Mouse (Mus musculus) stomach, postnatal 0 days (tissue): Measurements from ENCODE around the gene Ifngr2. TPM values are rescaled to one million over a fixed set of nuclear protein-coding genes. Genes with fewer than 3 reads are reported as not detected.

Experiments used
- ATAC-seq: fragments of 200-750 bp; cut with Nextera tagmentation; 2 replicates; pipeline ENCODE4 v1.8.0; 2017; ENCODE audit not compliant: low FRiP score, low TSS enrichment
- DNase-seq: peaks from one replicate; pipeline ENCODE4 v3.0.0-alpha.2; 2016; ENCODE audit warnings: low spot score
- H3K27ac ChIP-seq: fragments of 300-500 bp; sonication (generic); replicated peaks from 2 replicates; pipeline ENCODE4 v1.5.1; 2014; ENCODE audit warnings: mild to moderate bottlenecking, control low read depth
- H3K27me3 ChIP-seq: fragments of 300-500 bp; sonication (generic); 2 replicates; pipeline ENCODE4 v1.6.1; 2014; ENCODE audit warnings: low read length; ENCODE audit not compliant: control insufficient read depth, insufficient read depth
- H3K36me3 ChIP-seq: fragments of 300-500 bp; sonication (generic); 2 replicates; pipeline ENCODE4 v1.6.1; 2014; ENCODE audit warnings: low read length, mixed read lengths; ENCODE audit not compliant: control insufficient read depth, insufficient read depth
- H3K4me1 ChIP-seq: fragments of 300-500 bp; sonication (generic); replicated peaks from 2 replicates; pipeline ENCODE4 v1.6.1; 2014; ENCODE audit warnings: antibody characterized with exemption; ENCODE audit not compliant: control insufficient read depth, insufficient read depth
- H3K4me2 ChIP-seq: fragments of 300-500 bp; sonication (generic); replicated peaks from 2 replicates; pipeline ENCODE4 v1.6.1; 2014; ENCODE audit warnings: low read depth, mild to moderate bottlenecking, control low read depth, moderate library complexity
- H3K4me3 ChIP-seq: fragments of 300-500 bp; sonication (generic); 2 replicates; pipeline ENCODE4 v1.5.1; 2014; ENCODE audit warnings: low read depth, low read length, control low read depth
- H3K9ac ChIP-seq: fragments of 300-500 bp; sonication (generic); 2 replicates; pipeline ENCODE4 v1.6.1; 2014; ENCODE audit warnings: mild to moderate bottlenecking, low read length, control low read depth, mixed read lengths
- H3K9me3 ChIP-seq: fragments of 300-500 bp; sonication (generic); 2 replicates; pipeline ENCODE4 v1.6.1; 2016; ENCODE audit warnings: low read length; ENCODE audit not compliant: control insufficient read depth
- CTCF ChIP-seq: IDR thresholded peaks from 2 replicates; pipeline ENCODE4 v1.5.1; 2016; ENCODE audit warnings: antibody characterized with exemption, low read depth, mild to moderate bottlenecking, moderate library complexity
- EP300 ChIP-seq: optimal IDR thresholded peaks from 2 replicates; pipeline ENCODE3; 2016; ENCODE audit warnings: antibody characterized with exemption
- WGBS: fragments of 180-500 bp; shearing (Covaris S2); extraction: QIAGEN DNeasy Blood & Tissue Kit; methylation state at CpG from one replicate; pipeline ENCODE4 v1.1.7; 2014; 5-methylcytosine and 5-hydroxymethylcytosine counted together
- polyA plus RNA-seq: library from polyadenylated mRNA; unstranded; fragments of >200 nt; fragmentation: Nextera tagmentation; extraction: Ambion mirVana; gene quantifications from 2 replicates; pipeline ENCODE4 v1.2.1, GENCODE M21; 2015

Gene Ifngr2
- polyA plus RNA-seq, 1 experiment from 2014 or later, result 57.8 TPM

DNA sequence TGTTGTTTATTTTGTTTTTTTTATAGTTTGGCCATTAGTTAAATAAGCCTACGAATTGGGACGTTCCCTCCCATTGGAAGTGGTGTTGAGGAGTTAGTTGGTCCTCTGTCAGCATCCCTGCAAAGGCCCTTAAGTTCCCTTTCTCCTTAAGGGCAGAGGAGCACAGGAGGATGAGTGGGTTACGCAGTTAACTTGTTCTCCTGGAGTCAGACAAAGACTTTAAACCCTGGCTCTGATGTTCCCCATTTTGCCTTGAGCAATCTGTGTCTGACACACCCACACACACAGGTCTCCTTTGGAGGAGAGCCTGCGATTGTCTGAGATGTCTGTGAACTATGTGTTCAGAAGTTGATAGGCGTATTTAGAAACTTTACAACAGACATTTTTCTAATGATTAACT is 1.1 kb downstream of the Ifngr2 start:
- no peak overlapping the region; the same call in 1 of the 2 replicates for H3K27ac ChIP-seq
- no peak for ATAC-seq
- H3K4me1 ChIP-seq, result peaks cover 7% of the 10 kb centered on the region
- TF ChIP-seq EP300, result no peak
- no peak for DNase-seq
- H3K9me3 ChIP-seq, result no peaks in the 10 kb centered on the region
- peak overlapping the region; percentile 97 for H3K9ac ChIP-seq
- peak overlapping the region; percentile 79 for H3K4me2 ChIP-seq
- WGBS, result 38% methylated on average over 5 of the region's 5 CpGs
- H3K36me3 ChIP-seq, result no peaks in the 10 kb centered on the region
- H3K4me3 ChIP-seq, result peak overlapping the region; percentile 93
- no peaks in the 10 kb centered on the region for H3K27me3 ChIP-seq

DNA sequence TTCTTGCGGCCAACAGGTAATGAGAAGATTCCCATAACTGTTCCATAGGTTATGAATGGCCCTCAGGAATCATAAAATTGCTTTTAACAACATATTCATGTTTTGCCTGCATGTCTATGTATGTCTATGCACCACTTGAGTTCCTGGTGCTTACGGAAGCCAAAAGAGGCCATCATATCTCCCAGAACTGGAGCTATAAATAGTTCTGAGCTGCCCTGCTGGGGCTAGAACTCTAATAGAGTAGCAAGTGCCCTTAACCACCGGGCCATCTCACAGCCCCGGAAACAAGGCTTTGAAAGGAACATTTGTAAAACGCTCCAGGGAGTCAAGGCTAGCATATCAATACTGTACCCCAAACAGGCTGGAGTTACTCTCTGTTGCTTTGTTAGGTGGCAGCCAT is 1.7 kb downstream of the Ifngr2 start:
- H3K27ac ChIP-seq, result peak overlapping the region; percentile 75
- TF ChIP-seq EP300, result no peak
- no peak for TF ChIP-seq CTCF

DNA sequence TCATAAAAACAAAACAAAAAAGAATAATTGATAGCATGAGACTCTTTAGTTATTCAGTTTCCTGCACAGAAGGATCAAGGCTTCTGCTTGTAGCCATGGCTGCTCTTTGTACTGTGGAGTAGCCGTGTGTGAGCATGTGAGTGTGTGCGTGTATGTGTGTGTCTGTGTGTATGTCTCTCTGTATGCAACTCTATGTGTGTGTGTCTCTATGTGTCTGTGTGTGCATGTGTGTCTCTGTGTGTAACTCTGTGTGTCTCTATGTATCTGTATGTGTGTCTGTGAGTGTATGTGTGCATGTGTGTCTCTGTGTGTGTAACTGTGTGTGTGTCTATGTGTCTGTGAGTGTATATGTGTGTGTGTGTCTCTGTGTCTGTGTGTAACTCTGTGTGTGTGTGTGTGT is 2.1 kb downstream of the Ifngr2 start:
- Histone ChIP-seq H3K9me3 (no peaks in the 10 kb centered on the region), H3K9ac (peak overlapping the region; percentile 23; the same call in 1 of the 2 replicates), H3K27ac (peak overlapping the region; percentile 75), H3K4me2 (peak overlapping the region; percentile 79), H3K36me3 (no peaks in the 10 kb centered on the region), H3K4me1 (peaks cover 7% of the 10 kb centered on the region), H3K4me3 (peak overlapping the region; percentile 93; the same call in 1 of the 2 replicates), H3K27me3 (no peaks in the 10 kb centered on the region)
- no peak for TF ChIP-seq CTCF
- TF ChIP-seq EP300, result no peak
- ATAC-seq (no peak), DNase-seq (no peak)
- whole genome bisulfite sequencing, result 70% methylated on average over 2 of the region's 2 CpGs

More for the DNA sequence above, 1.7 kb downstream of the Ifngr2 start:
- Histone ChIP-seq H3K27me3 (no peaks in the 10 kb centered on the region), H3K4me2 (peak overlapping the region; percentile 79), H3K9me3 (no peaks in the 10 kb centered on the region), H3K9ac (peak overlapping the region; percentile 23; the same call in 1 of the 2 replicates), H3K4me3 (peak overlapping the region; percentile 93), H3K4me1 (peaks cover 7% of the 10 kb centered on the region), H3K36me3 (no peaks in the 10 kb centered on the region)
- no peak for ATAC-seq
- DNase-seq, result no peak
- WGBS, result 43% methylated on average over 5 of the region's 5 CpGs

GRCm38 (mm10) chr16:91549616-91550015 is 2.7 kb downstream of the Ifngr2 start:
- Histone ChIP-seq H3K9ac (no peak overlapping the region), H3K9me3 (no peaks in the 10 kb centered on the region), H3K4me3 (no peak overlapping the region), H3K27ac (peak overlapping the region; percentile 75), H3K36me3 (no peaks in the 10 kb centered on the region), H3K4me2 (no peak overlapping the region), H3K4me1 (peaks cover 7% of the 10 kb centered on the region), H3K27me3 (no peaks in the 10 kb centered on the region)
- ATAC-seq, result no peak
- WGBS, result 52% methylated on average over 5 of the region's 5 CpGs
- no peak for DNase-seq
- TF ChIP-seq EP300 (no peak), CTCF (no peak)

DNA sequence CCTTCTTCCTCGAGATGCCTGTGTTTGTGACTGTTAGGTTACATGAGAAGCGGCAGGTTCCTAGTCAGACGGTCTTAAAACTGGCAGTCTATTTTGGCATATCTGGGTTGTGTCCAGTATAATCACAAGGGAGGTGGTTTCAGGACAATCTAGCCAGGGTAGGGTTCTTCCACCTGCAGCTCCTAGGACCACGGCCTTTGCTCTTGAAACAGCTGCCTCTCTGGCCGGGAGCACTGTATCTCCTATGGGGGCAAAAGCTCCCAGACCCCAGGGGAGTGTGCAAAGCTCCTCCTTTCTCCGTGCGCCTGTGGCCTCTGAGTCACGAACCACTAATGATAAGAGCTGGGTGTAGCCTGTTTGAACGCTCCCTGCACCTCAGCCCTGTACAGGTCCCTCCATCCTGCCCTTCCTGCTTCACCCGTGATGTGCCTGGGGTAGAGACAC is 4.2 kb downstream of the Ifngr2 start:
- Histone ChIP-seq H3K4me1 (peaks cover 7% of the 10 kb centered on the region), H3K36me3 (no peaks in the 10 kb centered on the region), H3K27me3 (no peaks in the 10 kb centered on the region), H3K27ac (peak overlapping the region; percentile 81), H3K4me3 (no peak overlapping the region), H3K9me3 (no peaks in the 10 kb centered on the region), H3K4me2 (0 out of 2 replicates have a peak overlapping the region, but pooled peaks have one; percentile 8), H3K9ac (0 out of 2 replicates have a peak overlapping the region, but pooled peaks have one; percentile 27)
- TF ChIP-seq EP300, result no peak
- TF ChIP-seq CTCF, result no peak
- ATAC-seq, result peak; percentile 89
- peak; percentile 84 for DNase-seq
- 53% methylated on average over 10 of the region's 10 CpGs for WGBS

GRCm38 (mm10) chr16:91552072-91552471 is 5.2 kb downstream of the Ifngr2 start:
- Histone ChIP-seq H3K27ac (peak overlapping the region; percentile 35), H3K9ac (no peak overlapping the region), H3K4me1 (peaks cover 7% of the 10 kb centered on the region), H3K27me3 (no peaks in the 10 kb centered on the region), H3K4me2 (no peak overlapping the region), H3K9me3 (no peaks in the 10 kb centered on the region), H3K4me3 (no peak overlapping the region), H3K36me3 (no peaks in the 10 kb centered on the region; the same call in 1 of the 2 replicates)
- ATAC-seq (no peak), DNase-seq (peak; percentile 44)
- TF ChIP-seq CTCF, result peak; percentile 39
- TF ChIP-seq EP300, result no peak
- 61% methylated on average over 9 of the region's 9 CpGs for WGBS
